Mouse (Mus musculus) kidney, postnatal 36 days (tissue): ENCODE results near the gene Trim7.
"Not testable (repeated sequence)": the region's sequence is repeated elsewhere in the genome, so short reads cannot be mapped to it uniquely, and the experiment has no call there.

ENCODE experiments used
- DNase-seq, 2 experiments: peaks; one replicate each; pipeline ENCODE4 v3.0.0; 2021 to 2022; ENCODE audit warnings: mixed read lengths in 2 of 2

Gene Trim7

GRCm38 (mm10) chr11:48827926-48828325 lies 2.0 kb downstream of the Trim7 start:
- no peak for DNase-seq

- DNase-seq, result no peak
Observed at GRCm38 (mm10) chr11:48830279-48830678, 4.3 kb downstream of the Trim7 start.

GRCm38 (mm10) chr11:48831273-48831672 lies 5.3 kb downstream of the Trim7 start:
- DNase-seq, result no peak

- DNase-seq, result no peak
Observed at GRCm38 (mm10) chr11:48833078-48833730, 7.3 kb downstream of the Trim7 start.

DNA sequence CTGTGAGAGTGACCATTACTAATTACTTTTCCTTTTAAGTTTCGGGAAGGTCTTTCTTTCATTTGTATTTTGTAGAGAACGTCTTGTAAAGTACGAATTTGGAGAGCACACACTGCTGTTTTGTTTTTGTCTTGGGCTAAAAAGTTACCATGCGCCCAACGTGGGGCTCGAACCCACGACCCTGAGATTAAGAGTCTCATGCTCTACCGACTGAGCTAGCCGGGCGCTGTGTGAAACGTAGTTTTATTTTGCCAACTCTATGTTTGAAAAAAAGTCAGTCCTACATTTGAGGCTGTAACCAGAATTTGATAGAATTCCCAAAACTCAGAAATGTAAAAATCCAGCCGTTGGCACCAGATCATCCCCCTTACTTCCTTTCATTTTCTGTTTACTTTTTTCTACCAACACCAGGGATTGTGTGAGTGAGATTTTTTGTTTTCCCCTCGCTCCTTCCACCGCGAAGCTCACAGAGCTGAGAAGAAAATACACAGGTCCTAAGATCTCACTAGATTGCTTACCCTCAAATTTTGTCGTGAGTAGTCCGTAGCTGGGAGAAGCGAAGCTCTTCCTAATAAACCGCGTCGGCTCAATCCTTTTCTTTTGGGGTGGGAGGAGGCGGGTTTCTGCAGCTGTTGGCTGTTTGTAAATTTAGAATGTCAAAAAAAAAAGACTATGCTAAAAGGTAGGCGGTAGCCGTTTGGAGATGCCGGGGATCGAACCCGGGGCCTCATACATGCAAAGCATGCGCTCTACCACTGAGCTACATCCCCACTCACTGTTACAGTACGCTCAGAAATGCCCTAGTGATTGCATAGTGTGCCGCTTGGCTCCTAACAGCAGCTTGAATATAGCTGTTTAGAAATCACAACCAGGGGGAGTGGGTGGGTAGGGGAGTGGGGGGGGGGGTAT lies 8.0 kb downstream of the Trim7 start:
- peak; percentile 91 to 94 for DNase-seq

DNA sequence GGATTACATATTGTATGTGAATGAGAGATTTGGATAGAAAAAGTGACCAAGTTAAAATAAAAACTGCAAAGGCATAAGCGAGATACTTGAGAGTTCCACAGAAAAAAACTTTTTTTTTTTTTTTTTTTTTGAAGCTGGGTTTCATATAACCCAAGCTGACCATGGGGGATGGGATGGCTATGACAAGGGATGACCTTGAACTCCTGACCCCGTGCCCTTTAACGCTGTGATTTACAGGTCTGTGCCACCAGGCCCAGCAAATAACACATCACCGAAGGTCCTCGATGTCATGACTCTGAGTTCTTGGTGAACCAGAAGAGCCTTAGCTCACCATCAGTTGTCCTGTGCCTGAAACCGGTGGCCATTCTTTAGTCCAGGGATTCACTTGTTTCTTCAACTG lies 10.0 kb downstream of the Trim7 start:
- DNase-seq, result no peak

DNA sequence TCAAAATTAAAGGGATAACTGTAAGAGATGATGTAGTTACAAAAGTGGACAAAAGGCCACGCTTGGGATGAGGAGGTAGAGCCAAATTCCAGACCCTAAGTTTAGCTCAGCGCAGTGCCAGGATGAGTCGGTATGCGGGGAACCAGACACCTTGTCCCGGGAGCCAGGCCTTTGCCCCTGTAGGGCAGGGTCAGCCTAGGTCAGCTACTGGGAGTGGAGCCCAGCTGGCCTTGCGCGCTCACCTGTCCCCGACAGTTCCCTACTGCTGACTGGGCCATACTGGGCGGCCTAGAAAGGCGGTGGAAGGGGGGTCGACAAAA lies 11.0 kb downstream of the Trim7 start:
- peak; percentile 82 to 84 for DNase-seq

GRCm38 (mm10) chr11:48837310-48838180 lies 11.6 kb downstream of the Trim7 start:
- DNase-seq, result peak; percentile 83 to 89

DNA sequence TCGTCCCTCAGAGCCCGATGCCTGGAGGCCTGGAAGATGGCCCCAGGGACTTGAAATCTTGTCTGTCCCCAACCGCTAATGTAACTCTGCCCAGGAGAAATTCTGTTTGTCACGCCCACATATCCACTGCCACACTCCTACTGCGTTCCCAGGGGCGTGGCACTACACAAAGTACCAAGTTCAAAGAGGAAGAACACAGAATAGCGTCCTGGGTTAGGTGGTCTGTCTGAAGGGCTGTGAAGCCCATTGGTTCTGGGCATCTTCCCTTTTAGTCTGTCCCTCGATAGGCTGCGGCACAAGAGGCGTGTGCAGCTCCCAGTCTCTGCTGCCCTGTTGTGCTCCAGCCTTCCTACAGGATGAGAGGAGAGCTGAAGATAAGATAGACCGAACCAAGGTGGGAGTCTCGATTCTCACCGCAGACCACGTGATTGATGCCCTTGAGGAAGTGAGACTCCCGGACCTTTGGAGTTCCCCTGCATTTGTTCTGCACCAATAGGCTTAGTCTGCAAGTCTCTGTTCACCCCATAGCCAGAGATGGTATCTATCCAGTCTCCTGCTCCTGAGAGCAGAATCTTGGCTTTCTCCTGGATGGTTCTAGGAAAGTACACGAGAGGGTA lies 12.3 kb downstream of the Trim7 start:
- peak; percentile 62 to 69 for DNase-seq

- DNase-seq, result no peak
Observed at GRCm38 (mm10) chr11:48838879-48839680, 13.1 kb downstream of the Trim7 start.

DNA sequence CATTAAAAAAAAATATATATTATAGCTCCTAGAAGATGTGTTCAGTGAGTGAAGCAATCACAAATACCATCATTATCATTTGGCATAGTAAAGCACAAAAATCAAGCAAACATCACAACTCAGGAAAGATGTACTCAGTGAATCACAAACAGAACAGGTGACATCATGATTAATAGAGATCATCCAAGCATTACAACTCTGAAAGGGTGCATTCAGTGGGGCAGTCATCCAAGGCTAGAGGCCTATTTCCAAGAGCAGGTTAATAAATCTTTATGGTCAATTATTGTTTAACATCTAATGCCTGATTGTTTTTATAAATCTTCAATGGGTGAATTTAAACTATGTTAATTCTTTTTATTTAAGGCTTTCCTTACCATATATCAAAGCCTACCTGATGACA lies 14.9 kb downstream of the Trim7 start:
- peak; percentile 64 to 82 for DNase-seq

- peak in 1 of 2 experiments; percentile 59 for DNase-seq
Observed at GRCm38 (mm10) chr11:48841213-48841612, 15.3 kb downstream of the Trim7 start.

GRCm38 (mm10) chr11:48842378-48842792 lies 16.4 kb downstream of the Trim7 start:
- no peak for DNase-seq

DNA sequence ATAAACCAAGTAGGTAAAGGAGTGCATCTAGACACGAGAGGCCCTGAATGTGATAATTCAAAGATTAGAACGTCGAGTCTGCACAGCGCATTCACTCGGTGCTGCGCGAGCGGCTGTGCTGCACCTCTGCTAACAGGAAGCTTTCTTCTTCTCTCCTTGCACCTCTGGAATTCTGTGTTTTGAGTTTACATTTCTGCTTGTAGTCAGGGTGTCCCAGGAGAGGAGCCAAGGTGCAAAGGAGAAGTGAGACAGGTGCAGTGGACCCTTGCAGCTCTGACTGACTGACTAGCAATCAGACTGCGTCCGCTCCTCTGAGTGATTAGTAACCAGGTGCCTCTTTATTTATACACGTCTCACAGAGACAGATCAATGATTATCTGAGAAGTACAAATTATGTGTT lies 17.3 kb downstream of the Trim7 start:
- DNase-seq, result peak; percentile 72 to 88

DNA sequence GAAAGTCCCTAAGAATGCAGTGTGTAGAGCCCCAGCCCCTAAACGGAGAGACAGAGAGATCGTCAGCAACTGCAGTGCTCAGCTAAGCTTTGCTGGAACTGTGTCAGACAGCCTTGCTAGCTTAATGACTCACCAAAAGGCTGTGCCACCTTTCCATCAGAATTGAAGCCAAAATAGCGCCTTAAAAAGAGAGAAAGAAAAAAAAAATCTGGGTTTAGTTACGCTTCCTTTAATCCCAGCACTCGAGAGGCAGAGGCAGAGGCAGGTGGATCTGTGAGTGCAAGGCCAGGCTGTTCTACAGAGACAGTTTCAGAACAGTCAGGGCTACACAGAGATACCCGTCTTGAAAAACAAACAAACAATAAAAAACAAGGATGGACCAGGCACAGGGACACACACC lies 18.4 kb downstream of the Trim7 start:
- peak; percentile 64 to 76 for DNase-seq

GRCm38 (mm10) chr11:48845244-48845815 lies 19.4 kb downstream of the Trim7 start:
- DNase-seq, result no peak

GRCm38 (mm10) chr11:48846362-48846761 lies 20.4 kb downstream of the Trim7 start:
- DNase-seq, result not testable (repeated sequence)

DNA sequence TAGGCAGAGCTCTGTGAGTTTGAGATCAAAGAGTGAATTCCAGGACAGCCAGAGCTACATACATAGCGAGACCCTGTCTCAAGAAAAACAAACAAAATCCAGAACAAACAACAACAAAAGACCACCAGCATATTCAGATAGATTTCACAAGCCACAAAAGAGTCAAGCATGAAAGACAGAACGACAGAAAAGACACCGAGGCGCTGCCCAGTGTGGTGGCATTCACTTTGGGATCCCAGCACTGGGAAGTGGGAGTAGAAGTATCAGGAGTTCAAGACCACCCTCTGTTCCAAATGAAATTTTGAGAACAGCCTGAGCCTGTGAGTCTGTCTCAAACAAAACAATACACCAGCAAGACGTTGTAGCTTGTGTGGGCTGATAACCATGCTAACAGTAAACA lies 20.9 kb downstream of the Trim7 start:
- no peak for DNase-seq

DNA sequence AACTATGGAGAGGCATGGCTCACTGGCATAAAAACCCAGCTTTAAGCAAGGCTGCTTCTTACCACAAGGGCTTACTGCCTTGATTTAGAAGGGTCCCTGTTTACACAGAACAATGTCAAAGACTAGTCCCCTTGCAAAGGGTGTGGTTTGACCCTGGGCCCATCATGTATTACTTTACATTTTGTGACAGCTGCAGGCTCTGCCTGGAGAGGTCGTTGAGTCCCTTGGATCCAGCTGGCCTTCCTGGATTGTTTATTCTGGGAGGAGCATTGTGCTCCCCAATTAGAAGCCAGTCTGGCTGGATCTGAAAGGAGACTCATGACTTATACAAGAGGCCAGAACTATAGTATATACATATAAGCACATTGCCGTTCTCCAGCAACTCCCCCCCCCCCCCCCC lies 24.3 kb downstream of the Trim7 start:
- no peak for DNase-seq

GRCm38 (mm10) chr11:48851270-48851995 lies 25.5 kb downstream of the Trim7 start:
- peak in 1 of 2 experiments; percentile 44 for DNase-seq

GRCm38 (mm10) chr11:48852190-48852589 lies 26.2 kb downstream of the Trim7 start:
- no peak for DNase-seq
